Comparison of ENCODE assay signal across 20 mouse cellular contexts in genomic region chr16:20810322-20810721, GRCm38 (mm10).
DNase-seq lines count a peak whose midpoint lies in the region; ATAC-seq and TF ChIP-seq lines count a peak whose summit lies in the region.
"Had no signal": no experiment of that assay in that cellular context is flagged by ENCODE, and none has a peak within 500 bp of the region (broad histone marks: within the 10 kb centered on the region; RNA-seq: fewer than 3 reads in every experiment).

No protein-coding gene starts in this region.

- no peak for TF ChIP-seq CTCF in liver, postnatal 0 days (IDR thresholded peaks at IDR 0.05; ENCODE audit: low read depth)
- no peak for TF ChIP-seq CTCF in G1E (IDR thresholded peaks at IDR 0.05; ENCODE audit: low read depth, low read length)

- no peak overlapping the region for H3K4me3 ChIP-seq in liver, embryonic 11.5 days (ENCODE audit: low read depth, low read length)
- H3K4me3 ChIP-seq in liver, postnatal 0 days (ENCODE audit: low read depth, low read length): no peak overlapping the region
- H3K4me3 ChIP-seq in G1E (ENCODE audit: low read depth, low read length): no peak overlapping the region; the same call in 1 of the 2 replicates
- H3K4me3 ChIP-seq: embryonic facial prominence, embryonic 12.5 days; forebrain, embryonic 12.5 days; heart, adult 2 months; heart, embryonic 15.5 days; hindbrain, embryonic 13.5 days; intestine, embryonic 15.5 days had no signal

- no peaks in the 10 kb centered on the region for H3K9me3 ChIP-seq in liver, embryonic 11.5 days (ENCODE audit: control insufficient read depth, low read length)
- no peaks in the 10 kb centered on the region for H3K9me3 ChIP-seq in liver, postnatal 0 days (ENCODE audit: low read length)
- no peaks in the 10 kb centered on the region for H3K9me3 ChIP-seq in G1E (replicated peaks)
- H3K9me3 ChIP-seq: embryonic facial prominence, embryonic 12.5 days; forebrain, embryonic 12.5 days; heart, embryonic 15.5 days; hindbrain, embryonic 13.5 days; intestine, embryonic 15.5 days had no signal

- no peak overlapping the region for H3K27ac ChIP-seq in liver, embryonic 11.5 days (ENCODE audit: low read depth, low read length)
- no peak overlapping the region for H3K27ac ChIP-seq in liver, postnatal 0 days (ENCODE audit: low read depth)
- H3K27ac ChIP-seq: embryonic facial prominence, embryonic 12.5 days; forebrain, embryonic 12.5 days; heart, adult 2 months; heart, embryonic 15.5 days; hindbrain, embryonic 13.5 days; hindbrain, postnatal 0 days; intestine, embryonic 15.5 days had no signal

- no peaks in the 10 kb centered on the region for H3K4me1 ChIP-seq in liver, embryonic 11.5 days (replicated peaks; ENCODE audit: control insufficient read depth, insufficient read depth, low read length)
- H3K4me1 ChIP-seq in liver, postnatal 0 days (ENCODE audit: insufficient read depth): no peaks in the 10 kb centered on the region
- H3K4me1 ChIP-seq in G1E (ENCODE audit: insufficient read depth, low read depth, low read length): peaks cover 9% of the 10 kb centered on the region

- no peak overlapping the region for H3K4me2 ChIP-seq in liver, embryonic 11.5 days
- H3K4me2 ChIP-seq in liver, postnatal 0 days (ENCODE audit: low read depth, low read length): no peak overlapping the region
- H3K4me2 ChIP-seq: embryonic facial prominence, embryonic 12.5 days; forebrain, embryonic 12.5 days; heart, embryonic 11.5 days; heart, embryonic 15.5 days; hindbrain, embryonic 13.5 days; intestine, embryonic 15.5 days had no signal

- DNase-seq in liver, embryonic 11.5 days (ENCODE audit: low spot score): no peak
- no peak for DNase-seq in liver, postnatal 0 days
- DNase-seq in G1E (ENCODE audit: low spot score): no peak
- no peak for DNase-seq in cerebellum, adult 9-10 months
- no peak for DNase-seq in left cerebral cortex, adult 18-20 months (ENCODE audit: low spot score in 2 of 2)
- DNase-seq: adrenal gland, postnatal 14 days; cerebellum, adult 2 months; cerebellum, postnatal 14 days; heart, adult 2 months; heart, postnatal 14 days had no signal

- no peak for TF ChIP-seq EP300 in liver, postnatal 0 days (IDR thresholded peaks at IDR 0.05; ENCODE audit: low read depth)

- H3K9ac ChIP-seq in liver, embryonic 11.5 days (ENCODE audit: low read depth, low read length): no peak overlapping the region
- no peak overlapping the region for H3K9ac ChIP-seq in liver, postnatal 0 days (replicated peaks)
- H3K9ac ChIP-seq: embryonic facial prominence, embryonic 12.5 days; forebrain, embryonic 12.5 days; heart, embryonic 15.5 days; hindbrain, embryonic 13.5 days; intestine, embryonic 15.5 days had no signal

- peak; percentile 31; the same call in 1 of the 2 replicates for ATAC-seq in liver, embryonic 11.5 days (replicated peaks; ENCODE audit: low FRiP score)
- ATAC-seq in liver, postnatal 0 days: no peak
- peak; percentile 83 for ATAC-seq in G1E (ENCODE audit: extremely low read depth, insufficient number of reproducible peaks, low FRiP score, poor library complexity, severe bottlenecking)
- ATAC-seq in common myeloid progenitor, adult 5-6 weeks (replicated peaks; ENCODE audit: low read depth, poor library complexity, severe bottlenecking): peak; percentile 62
- peak; percentile 59 for ATAC-seq in megakaryocyte progenitor cell, adult 5-6 weeks (replicated peaks; ENCODE audit: poor library complexity)
- ATAC-seq in erythroid progenitor cell, adult 5-6 weeks (replicated peaks; ENCODE audit: low FRiP score, poor library complexity, severe bottlenecking): no peak
- ATAC-seq: hindbrain, postnatal 0 days; intestine, embryonic 15.5 days had no signal

- no peaks in the 10 kb centered on the region for H3K27me3 ChIP-seq in liver, embryonic 11.5 days (replicated peaks; ENCODE audit: control insufficient read depth, insufficient read depth, low read length)
- no peaks in the 10 kb centered on the region for H3K27me3 ChIP-seq in liver, postnatal 0 days (ENCODE audit: insufficient read depth, low read length)
- peaks cover 5% of the 10 kb centered on the region; the same call in 1 of the 2 replicates for H3K27me3 ChIP-seq in G1E (ENCODE audit: insufficient read depth, low read length)
- H3K27me3 ChIP-seq: embryonic facial prominence, embryonic 12.5 days; forebrain, embryonic 12.5 days; heart, embryonic 15.5 days; hindbrain, embryonic 13.5 days; intestine, embryonic 15.5 days had no signal

- H3K36me3 ChIP-seq in liver, embryonic 11.5 days (ENCODE audit: control insufficient read depth, insufficient read depth, low read length): no peaks in the 10 kb centered on the region
- H3K36me3 ChIP-seq in liver, postnatal 0 days (replicated peaks; ENCODE audit: insufficient read depth, low read length): no peaks in the 10 kb centered on the region
- H3K36me3 ChIP-seq in G1E (replicated peaks): no peaks in the 10 kb centered on the region
- H3K36me3 ChIP-seq: embryonic facial prominence, embryonic 12.5 days; forebrain, embryonic 12.5 days; heart, embryonic 15.5 days; hindbrain, embryonic 13.5 days; intestine, embryonic 15.5 days had no signal

- WGBS in liver, embryonic 11.5 days: 57% methylated on average over 3 of the region's 3 CpGs
- WGBS in liver, postnatal 0 days (ENCODE audit: insufficient replicate concordance): 42% methylated on average over 3 of the region's 3 CpGs

Comparison
In these comparisons a context has a peak if more than half of its experiments do, and no peak if none do; other contexts are left out.
1. ATAC-seq: peak in liver, embryonic 11.5 days (single experiment), G1E (single experiment), common myeloid progenitor, adult 5-6 weeks (single experiment) and megakaryocyte progenitor cell, adult 5-6 weeks (single experiment); none in liver, postnatal 0 days (single experiment) and erythroid progenitor cell, adult 5-6 weeks (single experiment).